Mouse (Mus musculus) CH12.LX (cell line): ENCODE measurements around the gene Cdk5rap3. TPM values are rescaled to one million over a fixed set of nuclear protein-coding genes. Genes with fewer than 3 reads are reported as not detected.

Source experiments
- DNase-seq: peaks from one replicate; pipeline ENCODE4 v3.0.0-alpha.2; 2013; ENCODE audit errors: extremely low read depth
- H3K27ac ChIP-seq: 2 replicates; pipeline ENCODE4 v1.5.1; 2012; ENCODE audit warnings: low read depth, mild to moderate bottlenecking, control low read depth, moderate library complexity; ENCODE audit not compliant: insufficient read depth
- H3K27me3 ChIP-seq: replicated peaks from 2 replicates; pipeline ENCODE3; 2012; ENCODE audit warnings: inconsistent platforms
- H3K36me3 ChIP-seq, 2 experiments: replicated peaks in 1 of 2; 2 replicates each; pipeline versions ENCODE3 to v1.6.1; 2012; ENCODE audit warnings: inconsistent platforms in 1 of 2, low read length in 1 of 2, mild to moderate bottlenecking in 1 of 2, mixed read lengths in 1 of 2, moderate library complexity in 1 of 2; ENCODE audit not compliant: control insufficient read depth in 1 of 2, insufficient read depth in 1 of 2
- H3K4me1 ChIP-seq, 2 experiments: 2 replicates each; pipeline ENCODE4 v1.6.1; 2012; ENCODE audit warnings: inconsistent platforms in 1 of 2, moderate library complexity in 1 of 2; ENCODE audit not compliant: insufficient read depth in 2 of 2, control insufficient read depth in 1 of 2
- H3K4me2 ChIP-seq: 2 replicates; pipeline ENCODE4 v1.6.1; 2012; ENCODE audit warnings: low read depth, mild to moderate bottlenecking, control low read depth; ENCODE audit not compliant: poor library complexity, insufficient read depth, severe bottlenecking
- H3K4me3 ChIP-seq, 3 experiments: fragments of 150-350 bp in 1 of 3; sonication (generic) in 1 of 3; replicated peaks in 1 of 3; 2 replicates each; pipeline versions ENCODE3 to v1.5.1; 2011 to 2012; ENCODE audit warnings: low read depth in 2 of 3, low read length in 2 of 3, mild to moderate bottlenecking in 2 of 3, moderate library complexity in 2 of 3, control low read depth in 1 of 3, improper control_type of control experiment in 1 of 3, inconsistent platforms in 1 of 3, mixed read lengths in 1 of 3; ENCODE audit not compliant: poor library complexity in 1 of 3
- H3K79me2 ChIP-seq: replicated peaks from 2 replicates; pipeline ENCODE4 v1.6.1; 2012; ENCODE audit warnings: mild to moderate bottlenecking, moderate library complexity; ENCODE audit not compliant: control insufficient read depth, poor library complexity, insufficient read depth, severe bottlenecking; ENCODE audit errors: extremely low read depth
- H3K9ac ChIP-seq: 2 replicates; pipeline ENCODE4 v1.6.1; 2012; ENCODE audit warnings: low read depth, mild to moderate bottlenecking, control low read depth, moderate library complexity; ENCODE audit not compliant: insufficient read depth
- H3K9me3 ChIP-seq: replicated peaks from 2 replicates; pipeline ENCODE3; 2012; ENCODE audit warnings: low read length, inconsistent platforms, mixed read lengths
- CHD1 ChIP-seq: IDR thresholded peaks from 2 replicates; pipeline ENCODE4 v1.6.1; 2012; ENCODE audit warnings: low read depth, low read length, improper control_type of control experiment, inconsistent platforms
- CHD2 ChIP-seq: IDR thresholded peaks from 2 replicates; pipeline ENCODE4 v1.6.1; 2011; ENCODE audit warnings: low read length, improper control_type of control experiment
- EP300 ChIP-seq: IDR thresholded peaks from 2 replicates; pipeline ENCODE4 v1.6.1; 2011; ENCODE audit warnings: low read length, improper control_type of control experiment
- JUND ChIP-seq: conservative IDR thresholded peaks from 2 replicates; pipeline ENCODE4 v1.6.1; 2011; ENCODE audit warnings: low read depth, low read length, improper control_type of control experiment
- MAFK ChIP-seq: IDR thresholded peaks from 2 replicates; pipeline ENCODE4 v1.6.1; 2011; ENCODE audit warnings: low read length, improper control_type of control experiment; ENCODE audit not compliant: insufficient replicate concordance
- MAX ChIP-seq: IDR thresholded peaks from 2 replicates; pipeline ENCODE4 v1.6.1; 2011; ENCODE audit warnings: low read length, improper control_type of control experiment
- POLR2AphosphoS2 ChIP-seq: IDR thresholded peaks from 2 replicates; pipeline ENCODE4 v1.6.1; 2011; ENCODE audit warnings: low read depth, low read length, improper control_type of control experiment
- SMC3 ChIP-seq: IDR thresholded peaks from 2 replicates; pipeline ENCODE4 v1.6.1; 2011; ENCODE audit warnings: low read depth, low read length, improper control_type of control experiment
- TBP ChIP-seq: conservative IDR thresholded peaks from 2 replicates; pipeline ENCODE4 v1.6.1; 2011; ENCODE audit warnings: low read depth, low read length, improper control_type of control experiment
- USF1 ChIP-seq: IDR thresholded peaks from 2 replicates; pipeline ENCODE4 v1.6.1; 2014; ENCODE audit warnings: low read depth, mild to moderate bottlenecking, inconsistent platforms, low read length, improper control_type of control experiment
- ZKSCAN1 ChIP-seq: IDR thresholded peaks from 2 replicates; pipeline ENCODE4 v1.6.1; 2012; ENCODE audit warnings: low read depth, inconsistent platforms, low read length, improper control_type of control experiment, borderline replicate concordance
- ZNF384 ChIP-seq: IDR thresholded peaks from 2 replicates; pipeline ENCODE4 v1.6.1; 2012; ENCODE audit warnings: low read depth, low read length, improper control_type of control experiment, inconsistent platforms
- dilution Hi-C: fragments of 300-500 bp; cut with MboI; formaldehyde crosslinking; loops from 2 replicates; pipeline ENCODE4 v1.14.3; 2020; ENCODE audit warnings: low sequenced_read_pairs; ENCODE audit not compliant: extremely low pct_unique_long_range_greater_than_20kb, extremely low pct_ligation_motif_present
- in situ Hi-C: fragments of 300-500 bp; cut with MboI; formaldehyde crosslinking; loops from 3 replicates; pipeline ENCODE4 v1.14.3; 2019; ENCODE audit warnings: low sequenced_read_pairs, low pct_ligation_motif_present, low pct_unique_long_range_greater_than_20kb, mixed read lengths
- polyA plus RNA-seq: library from polyadenylated mRNA; unstranded; fragments of >175 nt; gene quantifications from 2 replicates; pipeline ENCODE4 v1.2.1, GENCODE M21; 2012; ENCODE audit warnings: low read depth; ENCODE audit not compliant: insufficient read length
- total RNA-seq, 2 experiments: library from RNA; depleted of rRNA; stranded (reverse); fragments of 300-350 nt in 1 of 2; fragments of >200 nt in 1 of 2; gene quantifications; 2 replicates each; pipeline ENCODE4 v1.2.3; 2012 to 2014

The Cdk5rap3 gene
- total and polyA plus RNA-seq, 3 experiments, result 61.6 to 112 (median 70.3) TPM

DNA sequence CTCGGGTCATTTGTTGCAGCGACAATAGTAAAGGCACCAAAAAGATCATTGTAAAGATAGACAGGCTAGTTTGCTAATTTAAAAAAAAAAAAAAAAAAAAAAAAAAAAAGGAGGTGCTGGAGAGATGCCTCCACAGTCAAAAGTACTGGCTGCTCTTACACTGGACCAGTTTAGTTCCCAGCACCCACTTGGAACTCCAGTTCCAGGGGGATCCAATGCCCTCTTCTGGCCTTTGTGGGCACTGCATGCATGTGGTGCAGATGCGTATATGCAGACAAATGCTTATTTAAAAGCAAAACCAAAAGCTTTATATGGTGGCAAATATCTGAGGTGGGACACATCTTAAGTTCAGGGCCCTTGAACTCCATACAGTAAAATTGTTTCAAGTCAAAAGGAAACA lies 34.5 kb upstream of the Cdk5rap3 start (continued):
- no peak for TF ChIP-seq TBP
- peak; percentile 17; the same call in 1 of the 2 replicates for TF ChIP-seq ZNF384
- TF ChIP-seq MAFK, result no peak
- no peak for TF ChIP-seq MAX
- no peak for TF ChIP-seq CHD1

DNA sequence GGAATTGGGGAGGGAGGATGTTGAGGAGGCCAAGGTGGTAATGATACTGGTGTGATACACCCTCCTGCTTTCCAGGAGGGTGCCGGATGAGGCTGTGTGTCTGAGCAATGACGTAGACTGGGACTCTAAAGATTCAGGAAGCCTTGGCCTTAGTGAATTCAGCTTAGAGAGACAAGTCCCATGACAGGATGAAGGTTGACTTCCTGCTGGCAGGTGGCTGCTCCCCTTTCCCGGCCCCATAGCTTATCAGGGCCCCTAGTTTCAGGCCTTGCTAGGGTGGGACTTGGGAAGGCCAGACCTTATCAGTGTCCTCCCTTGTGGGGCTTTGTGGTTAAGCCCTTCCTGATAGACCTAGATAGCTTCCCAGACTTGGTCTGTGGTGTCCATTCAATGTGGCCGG lies 31.6 kb upstream of the Cdk5rap3 start:
- Histone ChIP-seq H3K9ac (no peak overlapping the region), H3K27ac (no peak overlapping the region), H3K9me3 (peaks cover 11% of the 10 kb centered on the region), H3K4me3 (no peak overlapping the region), H3K79me2 (peaks cover 11% of the 10 kb centered on the region; the same call in 1 of the 2 replicates), H3K4me1 (peaks cover 9 to 40% of the 10 kb centered on the region in 2 experiments), H3K4me2 (no peak overlapping the region), H3K27me3 (no peaks in the 10 kb centered on the region), H3K36me3 (peaks cover 45 to 70% of the 10 kb centered on the region in 2 experiments)
- no peak for TF ChIP-seq CHD2
- TF ChIP-seq POLR2AphosphoS2, result no peak
- no peak for TF ChIP-seq JUND
- TF ChIP-seq EP300, result no peak
- DNase-seq, result no peak
- in situ Hi-C loops, result no loop called here
- dilution Hi-C loops, result no loop called here

GRCm38 (mm10) chr11:96946498-96946897 lies 30.2 kb upstream of the Cdk5rap3 start:
- Histone ChIP-seq H3K4me2 (no peak overlapping the region), H3K4me3 (no peak overlapping the region), H3K36me3 (peaks cover 33 to 62% of the 10 kb centered on the region in 2 experiments), H3K27me3 (no peaks in the 10 kb centered on the region), H3K9ac (no peak overlapping the region), H3K9me3 (peaks cover 11% of the 10 kb centered on the region), H3K27ac (no peak overlapping the region), H3K4me1 (peaks cover 9 to 47% of the 10 kb centered on the region in 2 experiments), H3K79me2 (peaks cover 11% of the 10 kb centered on the region; the same call in 1 of the 2 replicates)
- dilution Hi-C loops (no loop called here), in situ Hi-C loops (no loop called here)
- TF ChIP-seq USF1, result no peak
- TF ChIP-seq ZKSCAN1, result no peak
- no peak for TF ChIP-seq SMC3
- DNase-seq, result no peak
